Mouse (Mus musculus) stomach, postnatal 0 days (tissue): Measurements from ENCODE around the gene Sectm1a.

Source experiments
- CTCF ChIP-seq: IDR thresholded peaks from 2 replicates; pipeline ENCODE4 v1.5.1; 2016; ENCODE audit warnings: antibody characterized with exemption, low read depth, mild to moderate bottlenecking, moderate library complexity
- EP300 ChIP-seq: optimal IDR thresholded peaks from 2 replicates; pipeline ENCODE3; 2016; ENCODE audit warnings: antibody characterized with exemption

DNA sequence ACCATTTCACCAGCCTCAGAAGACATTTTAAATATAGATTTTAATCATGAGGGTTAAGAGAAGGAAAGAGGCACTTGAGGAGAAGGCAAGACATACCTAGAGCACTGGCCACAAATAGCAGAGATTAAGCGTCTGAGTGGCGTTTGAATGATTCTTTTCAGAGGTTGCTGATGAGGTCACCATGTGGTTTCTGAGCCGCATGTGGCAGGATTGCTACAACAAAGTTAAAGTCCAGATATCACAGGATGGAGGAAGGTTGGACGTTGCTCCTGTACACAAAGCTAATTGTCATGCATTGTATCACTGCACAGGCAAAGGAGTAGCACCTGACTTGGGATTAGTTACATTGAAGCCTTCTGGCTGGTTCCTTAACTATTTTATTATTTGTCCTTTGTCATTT, 5.3 kb upstream of the Sectm1a start:
- TF ChIP-seq CTCF (no peak), EP300 (no peak)
